Mouse (Mus musculus) c-Kit-negative CD71-positive TER-119-positive erythroid progenitor cells, embryonic 14.5 days (primary cell): Measurements from ENCODE around the gene Aaas.
A peak's percentile ranks its signal among the peaks of the same experiment; 100 is the strongest.

Experiments
- DNase-seq: peaks from one replicate; pipeline ENCODE4 v3.0.0-alpha.2; 2013; ENCODE audit warnings: low read depth, low spot score

The Aaas gene

GRCm38 (mm10) chr15:102350138-102350941 is at the start of gene Aaas:
Aaas (minus strand) TSS chr15:102350771.
- DNase-seq: peak; percentile 90

GRCm38 (mm10) chr15:102399229-102400221 is 49.0 kb upstream of the Aaas start:
- DNase-seq: no peak

GRCm38 (mm10) chr15:102398629-102399028 is 48.1 kb upstream of the Aaas start:
- DNase-seq: no peak

- DNase-seq: no peak
Measured at GRCm38 (mm10) chr15:102395061-102395460, 44.5 kb upstream of the Aaas start.

- no peak for DNase-seq
Measured at GRCm38 (mm10) chr15:102393584-102394014, 43.0 kb upstream of the Aaas start.

- no peak for DNase-seq
Measured at GRCm38 (mm10) chr15:102392520-102392919, 41.9 kb upstream of the Aaas start.

GRCm38 (mm10) chr15:102388942-102389341 is 38.4 kb upstream of the Aaas start:
- no peak for DNase-seq

GRCm38 (mm10) chr15:102386640-102387039 is 36.1 kb upstream of the Aaas start:
- no peak for DNase-seq

GRCm38 (mm10) chr15:102383671-102384070 is 33.1 kb upstream of the Aaas start:
- no peak for DNase-seq

- peak; percentile 68 for DNase-seq
Measured at GRCm38 (mm10) chr15:102381575-102381974, 31.0 kb upstream of the Aaas start.

GRCm38 (mm10) chr15:102377810-102378262 is 27.3 kb upstream of the Aaas start:
- no peak for DNase-seq

- DNase-seq: peak; percentile 61
Measured at GRCm38 (mm10) chr15:102377163-102377543, 26.6 kb upstream of the Aaas start.

- DNase-seq: no peak
Measured at GRCm38 (mm10) chr15:102376453-102377162, 26.0 kb upstream of the Aaas start.

GRCm38 (mm10) chr15:102370727-102371126 is 20.2 kb upstream of the Aaas start:
- DNase-seq: no peak

GRCm38 (mm10) chr15:102369972-102370371 is 19.4 kb upstream of the Aaas start:
- DNase-seq: no peak

- no peak for DNase-seq
Measured at GRCm38 (mm10) chr15:102366733-102367344, 16.3 kb upstream of the Aaas start, which contains the start of gene Sp7. Sp7 (minus strand) TSS chr15:102367182.

GRCm38 (mm10) chr15:102366238-102366637 is 15.7 kb upstream of the Aaas start:
- no peak for DNase-seq

- no peak for DNase-seq
Measured at GRCm38 (mm10) chr15:102364678-102365077, 14.1 kb upstream of the Aaas start.

GRCm38 (mm10) chr15:102362648-102363047 is 12.1 kb upstream of the Aaas start:
- DNase-seq: no peak

- DNase-seq: no peak
Measured at GRCm38 (mm10) chr15:102358834-102359233, 8.3 kb upstream of the Aaas start.

GRCm38 (mm10) chr15:102358126-102358525 is 7.6 kb upstream of the Aaas start:
- DNase-seq: no peak
